ENCODE assay signal across 8 mouse cellular contexts in the genomic region with DNA sequence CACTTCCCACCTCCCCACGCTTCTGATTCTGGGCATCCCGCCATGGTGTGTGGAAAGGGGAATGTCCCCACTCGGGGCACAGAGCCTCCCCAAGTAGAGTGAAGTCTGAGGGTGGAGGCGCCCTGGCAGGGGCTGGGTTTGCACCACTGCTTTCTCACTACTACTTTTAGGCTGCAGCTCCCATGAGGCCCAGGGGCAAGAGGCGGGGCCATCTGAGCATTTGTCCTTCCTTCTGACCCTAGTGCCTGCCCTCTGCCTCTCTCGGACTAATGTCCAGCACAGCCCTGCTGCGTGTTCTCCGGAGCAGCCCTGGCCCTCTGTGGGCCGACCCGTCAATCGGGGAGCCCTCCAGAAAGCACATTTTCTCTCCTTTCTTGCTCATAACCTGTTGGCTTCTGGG. TPM values are rescaled to one million over a fixed set of nuclear protein-coding genes. Genes with fewer than 3 reads are reported as not detected.
DNase-seq lines count a peak whose midpoint lies in the region; ATAC-seq lines count a peak whose summit lies in the region.
"Had no signal": no experiment of that assay in that cellular context is flagged by ENCODE, and none has a peak within 500 bp of the region (broad histone marks: within the 10 kb centered on the region; RNA-seq: fewer than 3 reads in every experiment).

No protein-coding gene starts in this region.

- no peaks in the 10 kb centered on the region for H3K36me3 ChIP-seq in neural tube, embryonic 11.5 days (ENCODE audit: control insufficient read depth, insufficient read depth, low read length)
- H3K36me3 ChIP-seq in neural tube, embryonic 15.5 days, result peaks cover 10% of the 10 kb centered on the region; the same call in 1 of the 2 replicates
- H3K36me3 ChIP-seq in intestine, embryonic 15.5 days, result no peaks in the 10 kb centered on the region

- no peak for DNase-seq in neural tube, embryonic 11.5 days (ENCODE audit: low spot score)
- DNase-seq in gastrocnemius, postnatal 14 days, result peak; percentile 35
- peak; percentile 51 for DNase-seq in lung, postnatal 36 days
- DNase-seq in layer of hippocampus, adult 11-12 months (ENCODE audit: low spot score), result no peak
- no peak for DNase-seq in frontal cortex, adult 2 months (ENCODE audit: extremely low spot score in 1 of 2, low spot score in 1 of 2)

- H3K4me3 ChIP-seq in neural tube, embryonic 11.5 days (ENCODE audit: low read depth, low read length), result no peak overlapping the region
- H3K4me3 ChIP-seq in neural tube, embryonic 15.5 days (replicated peaks), result no peak overlapping the region
- H3K4me3 ChIP-seq in intestine, embryonic 15.5 days (replicated peaks), result no peak overlapping the region
- H3K4me3 ChIP-seq: myocyte had no signal

- no peak for ATAC-seq in neural tube, embryonic 11.5 days (ENCODE audit: insufficient read depth, low FRiP score, low TSS enrichment)
- no peak for ATAC-seq in neural tube, embryonic 15.5 days (ENCODE audit: low FRiP score)
- no peak for ATAC-seq in intestine, embryonic 15.5 days

- H3K9me3 ChIP-seq in neural tube, embryonic 11.5 days (ENCODE audit: control insufficient read depth, low read length), result no peaks in the 10 kb centered on the region
- H3K9me3 ChIP-seq in neural tube, embryonic 15.5 days (replicated peaks), result no peaks in the 10 kb centered on the region
- no peaks in the 10 kb centered on the region for H3K9me3 ChIP-seq in intestine, embryonic 15.5 days

- H3K27me3 ChIP-seq in neural tube, embryonic 11.5 days (ENCODE audit: control insufficient read depth, insufficient read depth, low read length), result peaks cover 10% of the 10 kb centered on the region; the same call in 1 of the 2 replicates
- peaks cover 20% of the 10 kb centered on the region for H3K27me3 ChIP-seq in neural tube, embryonic 15.5 days (replicated peaks)
- peaks cover 32% of the 10 kb centered on the region for H3K27me3 ChIP-seq in intestine, embryonic 15.5 days (replicated peaks)

- 52% methylated on average over 11 of the region's 11 CpGs for WGBS in neural tube, embryonic 11.5 days
- 51% methylated on average over 11 of the region's 11 CpGs for WGBS in neural tube, embryonic 15.5 days
- WGBS in intestine, embryonic 15.5 days, result 54% methylated on average over 11 of the region's 11 CpGs

- H3K4me1 ChIP-seq in neural tube, embryonic 11.5 days (ENCODE audit: control insufficient read depth, insufficient read depth, low read length), result peaks cover 17% of the 10 kb centered on the region
- peaks cover 45% of the 10 kb centered on the region for H3K4me1 ChIP-seq in neural tube, embryonic 15.5 days
- H3K4me1 ChIP-seq in intestine, embryonic 15.5 days (replicated peaks), result peaks cover 28% of the 10 kb centered on the region

- no peak overlapping the region for H3K27ac ChIP-seq in neural tube, embryonic 11.5 days (ENCODE audit: low read depth, low read length)
- H3K27ac ChIP-seq in neural tube, embryonic 15.5 days (replicated peaks), result no peak overlapping the region
- H3K27ac ChIP-seq in intestine, embryonic 15.5 days, result no peak overlapping the region

- H3K4me2 ChIP-seq in neural tube, embryonic 11.5 days (ENCODE audit: low read depth), result no peak overlapping the region
- no peak overlapping the region for H3K4me2 ChIP-seq in neural tube, embryonic 15.5 days
- H3K4me2 ChIP-seq in intestine, embryonic 15.5 days (replicated peaks), result peak overlapping the region; percentile 27

- H3K9ac ChIP-seq in neural tube, embryonic 11.5 days (ENCODE audit: low read length), result 0 out of 2 replicates have a peak overlapping the region, but pooled peaks have one; percentile 10
- no peak overlapping the region for H3K9ac ChIP-seq in neural tube, embryonic 15.5 days (replicated peaks)
- no peak overlapping the region for H3K9ac ChIP-seq in intestine, embryonic 15.5 days

- intact Hi-C loops in gastrocnemius, postnatal 14 days (cut with DNase I; ENCODE audit: low total_unique reads), result no loop called here

RNA-seq across cellular contexts. Expression of gene Rap1gap, which starts 59.7 kb away (rescaled TPM):
- polyA plus RNA-seq in neural tube, embryonic 11.5 days (2014; fragmentation: Nextera tagmentation; extraction: Ambion mirVana), result 7.5 and 10.0 TPM in 2 replicates
- 88.5 and 106 TPM in 2 replicates for polyA plus RNA-seq in neural tube, embryonic 15.5 days (2015; fragmentation: Nextera tagmentation; extraction: Ambion mirVana)
- total RNA-seq in gastrocnemius, postnatal 14 days (2021), result 1 to 10 TPM; 4.1 to 4.8 TPM
- 22.7 and 47.2 TPM in 2 replicates for polyA plus RNA-seq in intestine, embryonic 15.5 days (2015; fragmentation: Nextera tagmentation; extraction: Ambion mirVana)
- 265 and 280 TPM in 2 replicates for polyA plus RNA-seq in frontal cortex, adult 2 months (2012; rRNA removed)

Comparison
In these comparisons a context has a peak if more than half of its experiments do, and no peak if none do; other contexts are left out.
1. DNase-seq: peak in gastrocnemius, postnatal 14 days (single experiment) and lung, postnatal 36 days (single experiment); none in neural tube, embryonic 11.5 days (single experiment), layer of hippocampus, adult 11-12 months (single experiment) and frontal cortex, adult 2 months (0 of 2).